In the genomic region with DNA sequence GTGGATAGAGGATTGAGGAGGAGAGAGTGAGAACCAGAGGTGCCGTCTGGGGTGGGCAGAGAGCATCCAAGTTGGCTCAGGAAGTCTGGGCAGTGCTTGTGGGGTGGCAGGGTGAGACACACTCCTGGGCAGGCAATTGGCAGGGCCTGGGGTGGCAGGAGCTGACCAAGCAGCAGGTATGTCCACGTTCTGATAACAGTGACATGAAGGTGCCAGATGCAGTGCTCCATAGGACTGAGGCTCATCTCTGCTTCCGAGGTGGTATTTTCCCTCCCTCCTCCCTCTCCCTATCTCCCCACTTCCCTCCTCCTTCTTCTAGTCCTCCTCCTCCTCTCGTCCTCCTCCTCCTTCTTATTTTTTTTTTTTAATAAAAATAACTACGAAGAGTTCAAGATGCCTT, we compare ENCODE assay signal across 12 mouse cellular contexts. TPM values are rescaled to one million over a fixed set of nuclear protein-coding genes. Genes with fewer than 3 reads are reported as not detected.
A peak's percentile ranks its signal among the peaks of the same experiment; 100 is the strongest.
DNase-seq lines count a peak whose midpoint lies in the region; ATAC-seq and TF ChIP-seq lines count a peak whose summit lies in the region.
"Had no signal": no experiment of that assay in that cellular context is flagged by ENCODE, and none has a peak within 500 bp of the region (broad histone marks: within the 10 kb centered on the region; RNA-seq: fewer than 3 reads in every experiment).

No protein-coding gene starts in this region.

- no peak for DNase-seq in forebrain, embryonic 10.5 days (ENCODE audit: extremely low spot score, low spot score)
- no peak for DNase-seq in forebrain, embryonic 11.5 days (ENCODE audit: low spot score)
- no peak for DNase-seq in liver, embryonic 11.5 days (ENCODE audit: low spot score)
- no peak for DNase-seq in liver, postnatal 0 days
- DNase-seq in midbrain, embryonic 14.5 days: no peak
- no peak for DNase-seq in urinary bladder, postnatal 10 days (ENCODE audit: low spot score)
- DNase-seq in thymus, postnatal 4 days: no peak
- DNase-seq: cerebellum, adult 8-10 months; kidney, adult 9 months; lung, postnatal 14 days had no signal

- peaks cover 63% of the 10 kb centered on the region for H3K27me3 ChIP-seq in forebrain, embryonic 10.5 days (ENCODE audit: poor library complexity, severe bottlenecking)
- no peaks in the 10 kb centered on the region for H3K27me3 ChIP-seq in forebrain, embryonic 11.5 days (ENCODE audit: control insufficient read depth, insufficient read depth, low read length)
- H3K27me3 ChIP-seq in liver, embryonic 11.5 days (replicated peaks; ENCODE audit: control insufficient read depth, insufficient read depth, low read length): peaks cover 9% of the 10 kb centered on the region
- H3K27me3 ChIP-seq in liver, postnatal 0 days (ENCODE audit: insufficient read depth, low read length): peaks cover 19% of the 10 kb centered on the region; the same call in 1 of the 2 replicates
- H3K27me3 ChIP-seq in hindbrain, embryonic 13.5 days: peaks cover 18% of the 10 kb centered on the region
- H3K27me3 ChIP-seq in midbrain, embryonic 14.5 days (ENCODE audit: control insufficient read depth, insufficient read depth, low read length): no peaks in the 10 kb centered on the region

- peak overlapping the region; percentile 63; the same call in 1 of the 2 replicates for H3K27ac ChIP-seq in forebrain, embryonic 10.5 days
- no peak overlapping the region for H3K27ac ChIP-seq in forebrain, embryonic 11.5 days (ENCODE audit: low read depth, low read length)
- H3K27ac ChIP-seq in liver, embryonic 11.5 days (ENCODE audit: low read depth, low read length): no peak overlapping the region
- H3K27ac ChIP-seq in liver, postnatal 0 days (ENCODE audit: low read depth): no peak overlapping the region
- H3K27ac ChIP-seq in hindbrain, embryonic 13.5 days: peak overlapping the region; percentile 64; the same call in 1 of the 2 replicates
- H3K27ac ChIP-seq in midbrain, embryonic 14.5 days (replicated peaks; ENCODE audit: low read depth, low read length): peak overlapping the region; percentile 75

- TF ChIP-seq EP300 in liver, postnatal 0 days (IDR thresholded peaks at IDR 0.05; ENCODE audit: low read depth): no peak

- peak overlapping the region; percentile 39; the same call in 1 of the 2 replicates for H3K4me3 ChIP-seq in forebrain, embryonic 10.5 days
- H3K4me3 ChIP-seq in forebrain, embryonic 11.5 days (ENCODE audit: low read depth, low read length): no peak overlapping the region
- no peak overlapping the region for H3K4me3 ChIP-seq in liver, embryonic 11.5 days (ENCODE audit: low read depth, low read length)
- H3K4me3 ChIP-seq in liver, postnatal 0 days (ENCODE audit: low read depth, low read length): no peak overlapping the region
- H3K4me3 ChIP-seq in hindbrain, embryonic 13.5 days: no peak overlapping the region; the same call in 1 of the 2 replicates
- H3K4me3 ChIP-seq in midbrain, embryonic 14.5 days (replicated peaks; ENCODE audit: low read depth, low read length): peak overlapping the region; percentile 8; the same call in 1 of the 2 replicates
- H3K4me3 ChIP-seq: myocyte had no signal

- H3K9ac ChIP-seq in forebrain, embryonic 11.5 days (ENCODE audit: low read length): no peak overlapping the region
- H3K9ac ChIP-seq in liver, embryonic 11.5 days (ENCODE audit: low read depth, low read length): 0 out of 2 replicates have a peak overlapping the region, but pooled peaks have one; percentile 7
- no peak overlapping the region for H3K9ac ChIP-seq in liver, postnatal 0 days (replicated peaks)
- H3K9ac ChIP-seq in hindbrain, embryonic 13.5 days: no peak overlapping the region
- peak overlapping the region; percentile 49; the same call in 1 of the 2 replicates for H3K9ac ChIP-seq in midbrain, embryonic 14.5 days (replicated peaks; ENCODE audit: low read length)

- H3K4me2 ChIP-seq in forebrain, embryonic 11.5 days (ENCODE audit: low read depth, low read length, severe bottlenecking): no peak overlapping the region; the same call in 1 of the 2 replicates
- H3K4me2 ChIP-seq in liver, embryonic 11.5 days: no peak overlapping the region; the same call in 1 of the 2 replicates
- H3K4me2 ChIP-seq in liver, postnatal 0 days (ENCODE audit: low read depth, low read length): no peak overlapping the region
- peak overlapping the region; percentile 49 for H3K4me2 ChIP-seq in hindbrain, embryonic 13.5 days
- H3K4me2 ChIP-seq in midbrain, embryonic 14.5 days (ENCODE audit: low read length): peak overlapping the region; percentile 44

- no peaks in the 10 kb centered on the region for H3K36me3 ChIP-seq in forebrain, embryonic 10.5 days (replicated peaks)
- no peaks in the 10 kb centered on the region for H3K36me3 ChIP-seq in forebrain, embryonic 11.5 days (ENCODE audit: control insufficient read depth, insufficient read depth, low read length)
- no peaks in the 10 kb centered on the region for H3K36me3 ChIP-seq in liver, embryonic 11.5 days (ENCODE audit: control insufficient read depth, insufficient read depth, low read length)
- H3K36me3 ChIP-seq in liver, postnatal 0 days (replicated peaks; ENCODE audit: insufficient read depth, low read length): no peaks in the 10 kb centered on the region
- H3K36me3 ChIP-seq in hindbrain, embryonic 13.5 days: no peaks in the 10 kb centered on the region
- H3K36me3 ChIP-seq in midbrain, embryonic 14.5 days (ENCODE audit: control insufficient read depth, insufficient read depth, low read length): no peaks in the 10 kb centered on the region

- no peaks in the 10 kb centered on the region for H3K9me3 ChIP-seq in forebrain, embryonic 10.5 days
- no peaks in the 10 kb centered on the region for H3K9me3 ChIP-seq in forebrain, embryonic 11.5 days (ENCODE audit: control insufficient read depth, low read length)
- no peaks in the 10 kb centered on the region for H3K9me3 ChIP-seq in liver, embryonic 11.5 days (ENCODE audit: control insufficient read depth, low read length)
- no peaks in the 10 kb centered on the region for H3K9me3 ChIP-seq in liver, postnatal 0 days (ENCODE audit: low read length)
- H3K9me3 ChIP-seq in hindbrain, embryonic 13.5 days: no peaks in the 10 kb centered on the region
- H3K9me3 ChIP-seq in midbrain, embryonic 14.5 days (ENCODE audit: control insufficient read depth, low read length): no peaks in the 10 kb centered on the region

- H3K4me1 ChIP-seq in forebrain, embryonic 10.5 days: peaks cover 34% of the 10 kb centered on the region
- peaks cover 2% of the 10 kb centered on the region; the same call in 1 of the 2 replicates for H3K4me1 ChIP-seq in forebrain, embryonic 11.5 days (replicated peaks; ENCODE audit: control insufficient read depth, insufficient read depth, low read length)
- H3K4me1 ChIP-seq in liver, embryonic 11.5 days (replicated peaks; ENCODE audit: control insufficient read depth, insufficient read depth, low read length): peaks cover 3% of the 10 kb centered on the region
- peaks cover 5% of the 10 kb centered on the region; the same call in 1 of the 2 replicates for H3K4me1 ChIP-seq in liver, postnatal 0 days (ENCODE audit: insufficient read depth)
- peaks cover 23% of the 10 kb centered on the region for H3K4me1 ChIP-seq in hindbrain, embryonic 13.5 days (replicated peaks)
- peaks cover 23% of the 10 kb centered on the region; the same call in 1 of the 2 replicates for H3K4me1 ChIP-seq in midbrain, embryonic 14.5 days (ENCODE audit: control insufficient read depth, insufficient read depth, low read length)

- 45% methylated on average over 5 of the region's 5 CpGs for WGBS in forebrain, embryonic 10.5 days
- 45% methylated on average over 5 of the region's 5 CpGs for WGBS in forebrain, embryonic 11.5 days
- WGBS in liver, embryonic 11.5 days: 47% methylated on average over 5 of the region's 5 CpGs
- 38% methylated on average over 5 of the region's 5 CpGs for WGBS in liver, postnatal 0 days (ENCODE audit: insufficient replicate concordance)
- WGBS in hindbrain, embryonic 13.5 days: 19% methylated on average over 4 of the region's 5 CpGs
- WGBS in midbrain, embryonic 14.5 days: 15% methylated on average over 5 of the region's 5 CpGs

- TF ChIP-seq CTCF in liver, postnatal 0 days (IDR thresholded peaks at IDR 0.05; ENCODE audit: low read depth): no peak

- ATAC-seq in forebrain, embryonic 11.5 days (replicated peaks; ENCODE audit: low FRiP score): no peak
- no peak for ATAC-seq in liver, embryonic 11.5 days (replicated peaks; ENCODE audit: low FRiP score)
- no peak for ATAC-seq in liver, postnatal 0 days
- ATAC-seq in hindbrain, embryonic 13.5 days (ENCODE audit: low FRiP score): no peak
- ATAC-seq in midbrain, embryonic 14.5 days (ENCODE audit: low FRiP score, low TSS enrichment): 0 out of 2 replicates have a peak, but pooled peaks have one; percentile 22

RNA-seq across cellular contexts. Expression of gene Rpn1, which starts 47.2 kb away (rescaled TPM):
- polyA plus RNA-seq in forebrain, embryonic 10.5 days (2016; fragmentation: Nextera tagmentation; extraction: Ambion mirVana): 301 and 303 TPM in 2 replicates
- 274 and 284 TPM in 2 replicates for polyA plus RNA-seq in forebrain, embryonic 11.5 days (2014; fragmentation: Nextera tagmentation; extraction: Ambion mirVana)
- polyA plus RNA-seq in liver, embryonic 11.5 days (2014; fragmentation: Nextera tagmentation; extraction: Ambion mirVana): 384 and 414 TPM in 2 replicates
- polyA plus RNA-seq in liver, postnatal 0 days (2015; fragmentation: Nextera tagmentation; extraction: Ambion mirVana): 102 and 112 TPM in 2 replicates
- 284 and 286 TPM in 2 replicates for polyA plus RNA-seq in hindbrain, embryonic 13.5 days (2015; fragmentation: Nextera tagmentation; extraction: Ambion mirVana)
- 251 and 290 TPM in 2 replicates for polyA plus RNA-seq in midbrain, embryonic 14.5 days (2014; fragmentation: Nextera tagmentation; extraction: Ambion mirVana)

Comparison
In these comparisons a context has a peak if more than half of its experiments do, and no peak if none do; other contexts are left out.
1. H3K27ac ChIP-seq: peak in forebrain, embryonic 10.5 days (single experiment), hindbrain, embryonic 13.5 days (single experiment) and midbrain, embryonic 14.5 days (single experiment); none in forebrain, embryonic 11.5 days (single experiment), liver, embryonic 11.5 days (single experiment) and liver, postnatal 0 days (single experiment).
2. H3K4me3 ChIP-seq: peak in forebrain, embryonic 10.5 days (single experiment) and midbrain, embryonic 14.5 days (single experiment); none in forebrain, embryonic 11.5 days (single experiment), liver, embryonic 11.5 days (single experiment), liver, postnatal 0 days (single experiment) and hindbrain, embryonic 13.5 days (single experiment).
3. H3K9ac ChIP-seq: peak in liver, embryonic 11.5 days (single experiment) and midbrain, embryonic 14.5 days (single experiment); none in forebrain, embryonic 11.5 days (single experiment), liver, postnatal 0 days (single experiment) and hindbrain, embryonic 13.5 days (single experiment).
4. H3K4me2 ChIP-seq: peak in hindbrain, embryonic 13.5 days (single experiment) and midbrain, embryonic 14.5 days (single experiment); none in forebrain, embryonic 11.5 days (single experiment), liver, embryonic 11.5 days (single experiment) and liver, postnatal 0 days (single experiment).